Mouse (Mus musculus) spleen, adult 2 months (tissue): ENCODE measurements around the gene Cryba4. TPM values are rescaled to one million over a fixed set of nuclear protein-coding genes. Genes with fewer than 3 reads are reported as not detected.

ENCODE experiments used
- DNase-seq, 2 experiments: peaks; one replicate each; pipeline versions ENCODE4 v3.0.0 to v3.0.0-alpha.2; 2012 to 2021; ENCODE audit warnings: low spot score in 2 of 2, low read depth in 1 of 2
- H3K27ac ChIP-seq: fragments of 200-500 bp; 2 replicates; pipeline ENCODE4 v1.5.1; 2012; ENCODE audit warnings: low read length, inconsistent platforms; ENCODE audit not compliant: insufficient read depth
- H3K27me3 ChIP-seq: fragments of 200-500 bp; 2 replicates; pipeline ENCODE4 v1.6.1; 2012; ENCODE audit warnings: mild to moderate bottlenecking, moderate library complexity, low read length, inconsistent platforms; ENCODE audit not compliant: control insufficient read depth, insufficient read depth
- H3K36me3 ChIP-seq: fragments of 200-500 bp; 2 replicates; pipeline ENCODE4 v1.6.1; 2012; ENCODE audit warnings: mild to moderate bottlenecking, low read length, inconsistent platforms; ENCODE audit not compliant: control insufficient read depth, insufficient read depth
- H3K4me1 ChIP-seq: fragments of 200-500 bp; 2 replicates; pipeline ENCODE4 v1.6.1; 2011; ENCODE audit warnings: inconsistent platforms; ENCODE audit not compliant: control insufficient read depth, insufficient read depth, insufficient read length
- H3K4me3 ChIP-seq: fragments of 200-500 bp; 2 replicates; pipeline ENCODE4 v1.5.1; 2011; ENCODE audit warnings: mild to moderate bottlenecking, inconsistent platforms; ENCODE audit not compliant: insufficient read depth, insufficient read length; ENCODE audit errors: extremely low read depth
- CTCF ChIP-seq: fragments of 200-500 bp; IDR thresholded peaks from 2 replicates; pipeline ENCODE4 v1.5.1; 2011; ENCODE audit warnings: mild to moderate bottlenecking, inconsistent platforms; ENCODE audit not compliant: insufficient read depth, insufficient read length, insufficient replicate concordance; ENCODE audit errors: extremely low read depth
- POLR2A ChIP-seq: fragments of 200-500 bp; IDR thresholded peaks from 2 replicates; pipeline ENCODE4 v1.6.1; 2011; ENCODE audit warnings: low read depth, low read length, inconsistent platforms
- WGBS: fragments of 180-500 bp; shearing (Covaris S2); methylation state at CpG from one replicate; pipeline ENCODE4 v1.1.7; 2018; 5-methylcytosine and 5-hydroxymethylcytosine counted together
- polyA plus RNA-seq: library from polyadenylated mRNA; depleted of rRNA; stranded (reverse); fragments of >200 nt; gene quantifications from 2 replicates; pipeline ENCODE4 v1.2.3, GENCODE M21; 2012

Gene Cryba4
- polyA plus RNA-seq, 1 experiment: 1.5 TPM

GRCm38 (mm10) chr5:112227898-112228239 is 24.4 kb downstream of the Cryba4 start:
- Histone ChIP-seq H3K4me3 (no peak overlapping the region), H3K4me1 (no peaks in the 10 kb centered on the region), H3K36me3 (no peaks in the 10 kb centered on the region), H3K27me3 (peaks cover 9% of the 10 kb centered on the region), H3K27ac (no peak overlapping the region)
- TF ChIP-seq CTCF: no peak
- no peak for TF ChIP-seq POLR2A
- DNase-seq: no peak
- 6% methylated on average over 13 of the region's 13 CpGs for WGBS

- DNase-seq: no peak
- Histone ChIP-seq H3K27me3 (peaks cover 9% of the 10 kb centered on the region), H3K4me1 (no peaks in the 10 kb centered on the region), H3K4me3 (no peak overlapping the region), H3K27ac (no peak overlapping the region), H3K36me3 (no peaks in the 10 kb centered on the region)
- WGBS: 3% methylated on average over 30 of the region's 30 CpGs
- TF ChIP-seq POLR2A: no peak
- no peak for TF ChIP-seq CTCF
Measured at GRCm38 (mm10) chr5:112227354-112227753, 25.0 kb downstream of the Cryba4 start.

- Histone ChIP-seq H3K4me1 (no peaks in the 10 kb centered on the region), H3K4me3 (no peak overlapping the region), H3K27ac (no peak overlapping the region), H3K36me3 (no peaks in the 10 kb centered on the region), H3K27me3 (peaks cover 9% of the 10 kb centered on the region)
- WGBS: 49% methylated on average over 6 of the region's 6 CpGs
- no peak for TF ChIP-seq POLR2A
- no peak for TF ChIP-seq CTCF
- DNase-seq: no peak
Measured at GRCm38 (mm10) chr5:112225591-112225990, 26.7 kb downstream of the Cryba4 start.

- Histone ChIP-seq H3K4me1 (peaks cover 3% of the 10 kb centered on the region; the same call in 1 of the 2 replicates), H3K27ac (no peak overlapping the region), H3K27me3 (no peaks in the 10 kb centered on the region), H3K36me3 (no peaks in the 10 kb centered on the region), H3K4me3 (no peak overlapping the region)
- TF ChIP-seq CTCF: no peak
- TF ChIP-seq POLR2A: no peak
- DNase-seq: no peak
- 10% methylated on average over 8 of the region's 8 CpGs for WGBS
Measured at GRCm38 (mm10) chr5:112220203-112220602, 32.1 kb downstream of the Cryba4 start.

GRCm38 (mm10) chr5:112219398-112219797 is 32.9 kb downstream of the Cryba4 start:
- TF ChIP-seq CTCF (no peak), POLR2A (no peak)

GRCm38 (mm10) chr5:112218679-112219078 is 33.6 kb downstream of the Cryba4 start:
- TF ChIP-seq POLR2A (no peak), CTCF (no peak)
- no peaks in the 10 kb centered on the region for H3K27me3 ChIP-seq
- 68% methylated on average over 4 of the region's 4 CpGs for WGBS
- DNase-seq: no peak
- no peak overlapping the region for H3K27ac ChIP-seq
- H3K4me3 ChIP-seq: no peak overlapping the region
- no peaks in the 10 kb centered on the region for H3K36me3 ChIP-seq
- peaks cover 3% of the 10 kb centered on the region; the same call in 1 of the 2 replicates for H3K4me1 ChIP-seq

More at GRCm38 (mm10) chr5:112219398-112219797, 32.9 kb downstream of the Cryba4 start:
- Histone ChIP-seq H3K27me3 (no peaks in the 10 kb centered on the region), H3K27ac (no peak overlapping the region), H3K4me3 (no peak overlapping the region), H3K4me1 (peaks cover 3% of the 10 kb centered on the region; the same call in 1 of the 2 replicates), H3K36me3 (no peaks in the 10 kb centered on the region)
- 19% methylated on average over 1 of the region's 1 CpGs for WGBS
- no peak for DNase-seq

- Histone ChIP-seq H3K4me3 (no peak overlapping the region), H3K36me3 (no peaks in the 10 kb centered on the region), H3K27me3 (no peaks in the 10 kb centered on the region), H3K4me1 (peaks cover 3% of the 10 kb centered on the region; the same call in 1 of the 2 replicates), H3K27ac (no peak overlapping the region)
- DNase-seq: no peak
- 92% methylated on average over 22 of the region's 22 CpGs for WGBS
- TF ChIP-seq POLR2A (no peak), CTCF (no peak)
Measured at GRCm38 (mm10) chr5:112217031-112217430, 35.3 kb downstream of the Cryba4 start.

GRCm38 (mm10) chr5:112216335-112216734 is 36.0 kb downstream of the Cryba4 start:
- Histone ChIP-seq H3K27me3 (no peaks in the 10 kb centered on the region), H3K36me3 (no peaks in the 10 kb centered on the region), H3K27ac (no peak overlapping the region), H3K4me1 (peaks cover 3% of the 10 kb centered on the region; the same call in 1 of the 2 replicates), H3K4me3 (no peak overlapping the region)
- TF ChIP-seq CTCF (no peak), POLR2A (no peak)
- 88% methylated on average over 7 of the region's 7 CpGs for WGBS
- no peak for DNase-seq
